Mouse (Mus musculus) limb, embryonic 10.5 days (tissue): ENCODE measurements around the gene Kif23. TPM values are rescaled to one million over a fixed set of nuclear protein-coding genes. Genes with fewer than 3 reads are reported as not detected.

Experiments used
- DNase-seq: peaks from one replicate; pipeline ENCODE4 v3.0.0-alpha.2; 2017; ENCODE audit warnings: low spot score
- H3K27ac ChIP-seq: fragments of 300-500 bp; sonication (generic); 2 replicates; pipeline ENCODE4 v1.5.1; 2016; ENCODE audit warnings: mild to moderate bottlenecking
- H3K27me3 ChIP-seq: fragments of 300-500 bp; sonication (generic); 2 replicates; pipeline ENCODE4 v1.6.1; 2016; ENCODE audit warnings: low read depth, mild to moderate bottlenecking; ENCODE audit not compliant: poor library complexity, severe bottlenecking
- H3K36me3 ChIP-seq: fragments of 300-500 bp; sonication (generic); 2 replicates; pipeline ENCODE4 v1.6.1; 2016; ENCODE audit warnings: mild to moderate bottlenecking, moderate library complexity
- H3K4me1 ChIP-seq: fragments of 300-500 bp; sonication (generic); 2 replicates; pipeline ENCODE4 v1.6.1; 2016
- H3K4me3 ChIP-seq: fragments of 300-500 bp; sonication (generic); 2 replicates; pipeline ENCODE4 v1.5.1; 2016; ENCODE audit warnings: mild to moderate bottlenecking, moderate library complexity
- H3K9me3 ChIP-seq: fragments of 300-500 bp; sonication (generic); replicated peaks from 2 replicates; pipeline ENCODE4 v1.6.1; 2016; ENCODE audit warnings: mild to moderate bottlenecking
- WGBS: fragments of 180-500 bp; shearing (Covaris S2); methylation state at CpG from one replicate; pipeline ENCODE4 v1.1.7; 2016; 5-methylcytosine and 5-hydroxymethylcytosine counted together
- polyA plus RNA-seq: library from polyadenylated mRNA; unstranded; fragments of >200 nt; fragmentation: Nextera tagmentation; extraction: Ambion mirVana; gene quantifications from 2 replicates; pipeline ENCODE4 v1.2.1, GENCODE M21; 2016

Kif23 gene
- polyA plus RNA-seq, 1 experiment from 2014 or later = 117 TPM

DNA sequence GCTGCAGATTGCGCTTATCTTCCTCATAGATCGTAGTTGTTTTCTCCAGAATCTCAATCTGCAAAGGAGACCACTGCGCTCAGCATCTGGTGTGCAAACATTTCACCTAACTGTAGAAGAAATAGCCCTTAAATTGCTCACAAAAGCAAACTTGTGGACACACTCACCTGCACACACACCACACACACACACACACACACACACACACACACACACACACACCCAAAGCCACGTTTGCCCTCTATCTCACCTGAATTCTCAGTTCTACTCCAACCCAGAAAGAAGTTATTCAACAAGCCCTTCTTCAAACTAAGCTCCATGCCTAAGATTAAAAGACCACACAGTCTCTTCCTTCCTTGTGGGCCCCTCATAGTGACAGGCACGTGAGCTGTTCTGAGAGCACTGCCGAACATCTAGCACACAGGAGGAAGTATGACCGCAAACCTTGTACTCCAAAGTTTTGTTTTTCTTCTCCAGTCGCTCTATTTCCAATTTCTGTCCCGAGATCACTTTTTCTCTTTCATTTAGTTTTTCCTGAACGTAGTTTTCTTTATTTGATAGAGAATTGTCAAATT lies 21.4 kb downstream of the Kif23 start:
- WGBS = 95% methylated on average over 10 of the region's 10 CpGs
- peaks cover 100% of the 10 kb centered on the region for H3K36me3 ChIP-seq
- no peak for DNase-seq
- H3K27me3 ChIP-seq = no peaks in the 10 kb centered on the region
- no peak overlapping the region for H3K27ac ChIP-seq
- H3K4me3 ChIP-seq = no peak overlapping the region
- no peaks in the 10 kb centered on the region for H3K4me1 ChIP-seq
- no peaks in the 10 kb centered on the region for H3K9me3 ChIP-seq

DNA sequence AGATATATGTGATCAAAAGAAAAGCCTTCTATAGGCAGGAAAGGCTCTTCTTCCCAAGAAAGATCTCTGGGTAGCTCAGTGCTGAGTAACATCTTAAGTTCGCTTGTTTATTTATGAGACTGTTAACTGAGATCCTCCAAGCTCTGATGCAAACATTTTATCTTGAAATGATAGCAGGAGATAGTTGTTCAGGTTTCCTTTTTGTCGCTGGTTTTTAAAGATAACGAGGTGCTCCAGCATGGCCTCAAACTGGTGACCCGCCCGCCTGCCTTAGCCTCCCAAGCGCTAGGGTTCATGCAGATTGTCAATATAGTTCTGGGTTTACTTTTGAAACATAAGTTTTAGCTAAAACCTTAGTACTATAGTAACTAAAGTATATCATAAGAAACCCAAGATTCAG lies 26.2 kb downstream of the Kif23 start:
- no peaks in the 10 kb centered on the region for H3K9me3 ChIP-seq
- H3K4me3 ChIP-seq = no peak overlapping the region
- peaks cover 3% of the 10 kb centered on the region; the same call in 1 of the 2 replicates for H3K4me1 ChIP-seq
- WGBS = 96% methylated on average over 6 of the region's 6 CpGs
- H3K36me3 ChIP-seq = peaks cover 95% of the 10 kb centered on the region
- DNase-seq = no peak
- H3K27ac ChIP-seq = no peak overlapping the region
- H3K27me3 ChIP-seq = no peaks in the 10 kb centered on the region

DNA sequence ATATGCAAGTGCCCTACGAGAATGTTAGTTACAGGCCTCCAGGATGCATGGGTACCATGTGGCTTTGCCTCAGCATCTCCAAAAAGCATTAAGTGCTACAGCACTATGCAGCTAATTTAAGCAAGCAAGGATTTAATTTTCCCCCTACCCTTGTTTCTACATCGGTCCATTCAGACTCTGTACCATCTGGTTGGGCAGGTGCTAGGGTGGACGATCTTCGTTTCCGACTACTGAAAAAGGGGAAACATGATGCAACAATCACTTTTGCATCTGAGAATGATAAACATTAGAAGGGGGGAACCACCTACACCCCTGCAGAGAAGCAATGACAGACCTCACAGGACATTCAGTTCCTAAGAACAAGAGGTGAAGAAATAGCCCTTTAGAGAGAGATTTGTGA lies 27.1 kb downstream of the Kif23 start:
- whole genome bisulfite sequencing = 92% methylated on average over 5 of the region's 5 CpGs
- Histone ChIP-seq H3K27ac (no peak overlapping the region), H3K9me3 (no peaks in the 10 kb centered on the region), H3K4me3 (no peak overlapping the region), H3K27me3 (no peaks in the 10 kb centered on the region), H3K4me1 (peaks cover 6% of the 10 kb centered on the region; the same call in 1 of the 2 replicates), H3K36me3 (peaks cover 86% of the 10 kb centered on the region)
- DNase-seq = no peak

DNA sequence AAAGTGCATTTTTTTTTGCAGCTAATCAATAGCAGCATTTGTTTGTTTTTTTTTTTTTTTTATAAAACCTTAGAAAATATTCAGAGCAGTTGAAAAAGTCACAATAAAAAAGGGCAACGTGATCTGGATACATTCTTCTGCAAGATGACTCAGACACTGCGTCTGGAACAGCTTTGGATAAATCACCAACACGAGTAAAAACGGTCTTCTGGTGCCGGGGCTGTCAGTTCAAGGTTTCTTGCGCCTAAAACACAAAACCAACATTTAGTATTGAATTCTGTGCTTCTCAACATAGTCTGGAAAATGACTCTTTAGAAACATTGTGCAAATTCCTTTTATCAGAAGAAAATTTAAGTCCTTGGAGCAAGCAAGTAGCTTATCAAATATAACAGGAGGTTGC lies 29.1 kb downstream of the Kif23 start:
- Histone ChIP-seq H3K4me1 (peaks cover 18% of the 10 kb centered on the region), H3K4me3 (no peak overlapping the region), H3K27ac (no peak overlapping the region), H3K9me3 (no peaks in the 10 kb centered on the region), H3K27me3 (no peaks in the 10 kb centered on the region), H3K36me3 (peaks cover 78% of the 10 kb centered on the region)
- WGBS = 97% methylated on average over 6 of the region's 6 CpGs
- DNase-seq = no peak

DNA sequence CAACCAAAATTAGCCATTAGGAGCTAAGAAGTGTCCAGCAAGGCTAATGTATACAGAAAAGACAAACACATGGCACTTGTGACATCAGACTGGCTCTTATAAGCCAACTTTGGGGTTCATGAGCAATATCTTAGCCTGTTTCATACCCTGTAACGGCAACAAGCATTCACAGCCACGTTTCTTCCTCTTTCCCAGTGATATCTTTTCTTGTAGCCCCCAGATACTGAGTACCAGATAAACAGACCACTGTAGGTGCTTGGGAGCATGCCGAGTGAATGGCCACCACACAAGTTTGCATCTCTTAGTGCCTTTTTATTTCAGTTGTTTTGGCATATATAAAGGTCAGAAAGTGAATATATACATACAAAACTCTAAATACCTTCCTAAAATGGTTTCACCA lies 29.6 kb downstream of the Kif23 start:
- Histone ChIP-seq H3K9me3 (no peaks in the 10 kb centered on the region), H3K27me3 (no peaks in the 10 kb centered on the region), H3K4me3 (no peak overlapping the region), H3K27ac (no peak overlapping the region), H3K4me1 (peaks cover 18% of the 10 kb centered on the region), H3K36me3 (peaks cover 78% of the 10 kb centered on the region)
- no peak for DNase-seq
- WGBS = 89% methylated on average over 3 of the region's 3 CpGs

DNA sequence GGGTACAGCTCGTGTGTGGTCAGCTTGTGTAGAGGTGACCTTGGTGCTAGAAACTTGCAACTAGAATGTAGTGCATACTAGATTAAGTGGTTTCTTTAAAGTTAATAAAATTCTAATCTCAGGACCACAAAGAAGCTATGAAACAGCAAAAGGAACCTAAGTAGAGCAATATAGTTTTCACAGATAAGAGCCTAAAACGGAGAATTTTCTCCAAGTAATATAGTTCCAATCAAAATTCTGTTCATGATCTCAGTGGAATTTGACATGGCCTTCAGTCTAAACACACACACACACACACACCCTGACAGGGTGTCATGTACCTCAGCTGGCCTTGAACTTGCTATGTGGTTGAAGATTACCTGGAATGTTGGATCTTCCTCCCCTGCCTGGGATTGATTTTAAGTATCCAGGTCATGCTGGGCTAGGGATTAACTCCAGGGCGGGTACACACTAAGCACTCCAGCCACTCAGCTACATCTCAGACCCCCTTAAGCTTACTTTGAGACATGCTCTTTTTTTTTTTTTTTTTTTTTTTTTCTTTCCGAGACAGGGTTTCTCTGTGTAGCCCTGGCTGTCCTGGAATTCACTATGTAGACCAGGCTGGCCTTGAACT lies 31.1 kb downstream of the Kif23 start:
- Histone ChIP-seq H3K27me3 (no peaks in the 10 kb centered on the region), H3K4me1 (peaks cover 18% of the 10 kb centered on the region), H3K4me3 (peak overlapping the region; percentile 96), H3K36me3 (peaks cover 75% of the 10 kb centered on the region), H3K9me3 (no peaks in the 10 kb centered on the region), H3K27ac (0 out of 2 replicates have a peak overlapping the region, but pooled peaks have one; percentile 36)
- no peak for DNase-seq
- 41% methylated on average over 4 of the region's 4 CpGs for WGBS

DNA sequence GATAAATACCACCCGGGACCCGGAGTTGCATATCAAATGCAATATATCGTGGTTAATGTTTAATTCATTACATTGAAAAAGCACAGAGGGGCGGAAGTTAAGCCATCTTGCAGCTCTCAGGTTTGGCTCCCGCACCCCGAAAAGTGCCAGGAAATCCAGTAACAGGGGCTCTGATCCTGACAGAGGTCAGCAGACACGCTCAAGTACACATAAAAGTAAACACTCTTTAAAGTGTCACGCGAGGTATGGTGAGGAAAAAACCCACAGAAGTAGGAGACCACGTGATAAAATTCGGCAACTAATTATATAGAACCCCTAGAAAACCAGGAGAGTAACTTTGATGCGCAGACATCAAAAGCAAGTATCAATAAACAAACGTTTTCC lies 31.7 kb downstream of the Kif23 start:
- Histone ChIP-seq H3K4me3 (peak overlapping the region; percentile 96), H3K27ac (peak overlapping the region; percentile 86), H3K27me3 (no peaks in the 10 kb centered on the region), H3K36me3 (peaks cover 69% of the 10 kb centered on the region), H3K4me1 (peaks cover 18% of the 10 kb centered on the region), H3K9me3 (no peaks in the 10 kb centered on the region)
- DNase-seq = no peak
- 4% methylated on average over 13 of the region's 13 CpGs for WGBS

DNA sequence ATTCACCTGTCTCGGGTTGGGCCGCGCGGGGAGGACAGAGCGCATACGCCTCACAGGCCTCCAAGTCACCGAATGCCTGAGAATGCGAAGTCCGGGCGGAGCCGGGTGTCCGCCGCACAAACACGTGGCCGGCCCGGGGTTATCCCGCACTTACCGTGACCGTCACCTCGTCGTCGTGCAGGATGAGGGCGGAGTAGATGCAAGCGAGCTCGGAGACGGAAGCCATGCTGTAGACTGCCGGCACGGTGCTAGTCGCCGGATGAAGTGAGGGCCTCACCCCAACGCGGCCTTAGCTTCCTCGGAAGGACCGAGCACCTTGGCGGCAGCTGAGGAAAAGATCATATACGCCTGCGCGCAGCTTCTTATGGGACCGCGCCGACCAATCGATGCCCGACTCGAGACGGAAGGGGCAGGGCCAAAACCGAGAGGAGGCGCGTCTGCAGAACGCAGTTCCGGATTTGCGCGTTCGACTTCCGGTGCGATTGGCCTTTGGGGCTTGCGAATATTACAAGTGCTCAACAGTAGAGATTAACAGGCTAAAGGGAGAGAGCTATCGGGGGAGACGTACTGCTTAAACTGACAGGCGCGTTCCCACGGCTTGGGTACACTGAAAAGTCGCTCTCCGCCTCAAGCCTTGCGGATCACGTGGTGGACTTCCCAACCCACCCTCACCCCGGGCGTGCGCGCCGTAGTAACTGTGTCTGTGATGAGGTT lies 32.2 kb downstream of the Kif23 start, which contains the start of gene Rplp1:
Rplp1 (minus strand) TSS at position 340 of the 714 bp plus-strand sequence.
- no peaks in the 10 kb centered on the region for H3K9me3 ChIP-seq
- H3K36me3 ChIP-seq = peaks cover 66% of the 10 kb centered on the region
- no peaks in the 10 kb centered on the region for H3K27me3 ChIP-seq
- peaks cover 18% of the 10 kb centered on the region for H3K4me1 ChIP-seq
- H3K4me3 ChIP-seq = peak within 1 kb of the TSS; percentile 96
- DNase-seq = peak; percentile 97
- WGBS = under 1% methylated on average over 70 of the region's 70 CpGs
- H3K27ac ChIP-seq = peak within 1 kb of the TSS; percentile 86

DNA sequence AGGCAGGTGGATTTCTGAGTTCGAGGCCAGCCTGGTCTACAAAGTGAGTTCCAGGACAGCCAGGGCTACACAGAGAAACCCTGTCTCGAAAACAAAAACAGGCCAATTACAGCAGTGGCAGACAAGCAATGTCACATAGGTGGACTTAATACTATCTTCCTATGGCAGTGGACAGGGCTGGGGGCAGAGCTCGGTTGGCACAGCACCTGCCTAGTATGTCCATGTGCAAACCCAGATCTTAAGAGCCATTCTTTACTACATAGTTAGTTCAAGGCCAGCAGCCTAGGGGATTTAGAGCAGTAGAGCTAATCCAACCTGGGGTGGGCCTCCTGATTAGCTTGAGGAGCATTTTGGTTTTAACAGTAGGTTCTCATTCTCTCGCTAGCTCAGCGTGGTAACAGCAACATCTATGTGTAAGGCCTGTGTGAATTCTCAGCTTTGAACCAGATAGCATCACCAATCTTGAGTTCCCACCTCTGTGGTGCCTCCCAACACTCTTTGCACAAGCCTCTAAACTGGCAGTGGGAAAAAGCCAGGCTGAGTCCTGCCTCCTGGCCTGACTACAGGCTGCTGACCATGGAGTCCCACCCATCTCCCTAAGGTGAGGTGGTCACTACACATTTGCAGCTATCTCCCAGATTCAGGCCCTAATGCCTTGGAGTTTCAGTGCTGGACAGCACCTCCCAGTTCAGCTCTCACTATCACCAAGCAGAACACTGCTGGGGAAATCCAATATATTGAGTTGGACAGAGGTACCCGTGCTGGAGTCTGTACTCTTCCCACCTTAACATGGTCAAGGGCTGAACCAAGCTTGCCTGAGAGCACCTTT lies 35.1 kb downstream of the Kif23 start:
- WGBS = 49% methylated on average over 6 of the region's 6 CpGs
- no peak for DNase-seq

DNA sequence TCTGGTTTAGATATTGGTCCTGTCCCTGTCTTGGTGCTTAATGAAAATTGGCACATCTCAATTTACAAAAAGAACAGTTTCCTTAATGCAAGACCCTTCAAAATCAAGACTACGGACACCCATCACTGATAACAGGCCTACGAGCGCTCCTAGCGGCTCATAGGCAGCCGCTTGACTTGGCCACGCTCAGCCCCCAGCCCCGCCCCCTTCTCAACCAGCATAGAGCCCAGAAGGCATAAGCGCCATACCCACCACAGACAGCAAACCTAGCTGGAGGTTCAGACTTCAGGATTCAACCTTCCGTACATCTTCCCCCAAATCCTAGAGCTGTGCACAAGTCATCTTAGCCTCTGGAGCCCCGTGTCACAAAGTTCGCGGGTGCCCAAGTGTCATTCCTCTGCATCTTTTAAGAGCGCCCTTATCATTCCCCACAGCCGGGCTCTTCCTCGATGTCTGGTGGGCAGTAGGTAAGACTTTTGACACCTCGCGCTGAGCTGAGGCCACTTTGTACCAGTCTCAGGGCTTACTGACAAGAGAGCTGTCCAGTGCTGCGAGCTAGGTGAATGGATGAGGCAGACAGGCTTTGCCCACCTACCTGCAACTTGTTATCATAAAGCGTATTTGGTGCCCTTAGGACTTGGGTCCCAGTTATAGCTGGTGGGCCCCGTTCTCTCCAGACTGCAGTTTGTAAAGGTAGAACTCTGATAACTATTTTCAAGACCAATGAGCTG lies 35.9 kb downstream of the Kif23 start:
- H3K27me3 ChIP-seq = no peaks in the 10 kb centered on the region
- H3K4me3 ChIP-seq = no peak overlapping the region
- WGBS = 43% methylated on average over 20 of the region's 20 CpGs
- no peaks in the 10 kb centered on the region for H3K9me3 ChIP-seq
- DNase-seq = peak; percentile 56
- no peak overlapping the region for H3K27ac ChIP-seq
- H3K4me1 ChIP-seq = peaks cover 21% of the 10 kb centered on the region
- peaks cover 35% of the 10 kb centered on the region for H3K36me3 ChIP-seq

More for the DNA sequence above, 35.1 kb downstream of the Kif23 start:
- Histone ChIP-seq H3K4me1 (peaks cover 18% of the 10 kb centered on the region), H3K27me3 (no peaks in the 10 kb centered on the region), H3K27ac (no peak overlapping the region), H3K9me3 (no peaks in the 10 kb centered on the region), H3K4me3 (no peak overlapping the region), H3K36me3 (peaks cover 41% of the 10 kb centered on the region)

DNA sequence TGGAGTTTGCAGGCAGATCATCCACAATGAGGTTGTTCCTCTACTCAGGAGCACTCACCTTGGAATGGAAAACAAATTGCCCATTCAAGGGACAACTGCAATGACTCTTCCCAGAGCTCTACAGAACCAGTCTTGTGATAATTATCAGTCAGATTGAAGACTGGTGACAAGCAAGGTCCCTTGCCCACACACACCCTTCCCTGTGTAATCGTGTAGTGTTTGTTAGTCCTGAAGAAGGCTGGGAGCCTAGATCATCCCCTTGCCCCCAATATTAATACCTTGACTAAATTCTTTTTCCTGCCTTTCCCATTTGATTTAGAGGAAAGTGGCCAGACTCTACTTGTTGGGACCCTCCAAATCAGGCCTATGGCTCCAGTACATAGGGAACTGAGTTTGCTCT lies 36.9 kb downstream of the Kif23 start:
- H3K27me3 ChIP-seq = no peaks in the 10 kb centered on the region
- H3K9me3 ChIP-seq = no peaks in the 10 kb centered on the region
- no peak overlapping the region for H3K4me3 ChIP-seq
- H3K4me1 ChIP-seq = peaks cover 25% of the 10 kb centered on the region
- DNase-seq = no peak
- H3K36me3 ChIP-seq = peaks cover 35% of the 10 kb centered on the region
- H3K27ac ChIP-seq = no peak overlapping the region
- WGBS = 100% methylated on average over 1 of the region's 1 CpGs

DNA sequence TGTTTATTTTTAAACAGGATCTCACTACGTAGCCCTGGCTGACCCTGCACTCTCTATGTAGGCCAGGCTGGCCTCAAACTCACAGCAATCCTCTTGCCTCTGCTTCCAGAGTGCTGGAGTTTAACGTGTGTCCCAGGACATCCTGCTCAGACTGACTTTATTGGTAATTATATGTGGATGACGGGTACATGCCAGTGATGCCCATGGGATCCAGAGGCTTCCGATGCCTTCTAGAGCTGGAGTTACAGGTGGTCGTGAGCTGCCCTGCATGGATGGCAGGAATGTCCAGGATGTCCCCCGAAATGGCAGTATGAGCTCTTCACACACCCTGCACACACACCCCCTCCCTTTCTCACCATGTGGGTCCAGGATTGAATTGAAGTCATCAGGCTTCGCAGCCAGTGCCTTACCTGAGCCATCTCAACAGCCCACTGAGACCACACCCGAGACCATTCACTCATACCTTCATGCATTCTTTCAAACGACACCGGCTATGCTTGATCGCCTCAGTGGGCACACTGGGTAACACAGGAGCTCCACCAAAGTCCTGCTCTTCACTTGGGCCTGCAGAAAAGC lies 37.7 kb downstream of the Kif23 start:
- Histone ChIP-seq H3K9me3 (no peaks in the 10 kb centered on the region), H3K4me1 (peaks cover 30% of the 10 kb centered on the region), H3K27ac (no peak overlapping the region), H3K27me3 (no peaks in the 10 kb centered on the region), H3K36me3 (peaks cover 35% of the 10 kb centered on the region), H3K4me3 (no peak overlapping the region)
- DNase-seq = no peak
- WGBS = 91% methylated on average over 11 of the region's 11 CpGs
